Comparison of ENCODE assay signal across 7 mouse cellular contexts in the genomic region with DNA sequence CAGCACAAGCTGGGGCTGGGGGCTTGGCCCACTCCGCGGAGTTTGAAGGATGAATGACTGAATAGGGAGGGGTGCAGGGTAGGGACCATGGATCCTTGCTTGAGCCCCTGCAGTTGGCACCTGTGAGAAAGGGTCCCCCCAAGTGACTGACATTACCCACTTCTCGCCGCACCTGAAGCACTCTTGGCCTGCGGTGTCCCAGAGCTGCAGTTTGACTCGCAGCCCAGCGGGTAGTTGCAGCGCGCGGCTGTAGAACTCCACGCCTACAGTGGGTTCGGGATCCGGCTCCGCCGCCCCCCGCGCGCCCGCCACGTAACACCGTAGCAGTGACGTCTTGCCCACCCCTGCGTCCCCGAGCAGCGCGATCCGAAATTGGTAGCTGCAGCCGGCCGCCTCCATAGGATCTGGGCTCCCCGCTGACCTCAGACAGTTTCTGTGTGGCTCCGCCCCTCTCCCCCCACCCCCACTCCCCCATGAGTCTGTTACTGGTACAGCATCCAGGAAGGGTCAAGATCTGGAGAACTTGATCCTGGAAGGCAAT. TPM values are rescaled to one million over a fixed set of nuclear protein-coding genes. Genes with fewer than 3 reads are reported as not detected.
DNase-seq lines count a peak whose midpoint lies in the region; ATAC-seq lines count a peak whose summit lies in the region.

A gene (minus strand): TSS at position 447 of the 541 bp plus-strand sequence.

- H3K9me3 ChIP-seq in embryonic facial prominence, embryonic 10.5 days, result no peaks in the 10 kb centered on the region
- H3K9me3 ChIP-seq in intestine, embryonic 15.5 days, result no peaks in the 10 kb centered on the region
- H3K9me3 ChIP-seq in limb, embryonic 12.5 days, result no peaks in the 10 kb centered on the region
- H3K9me3 ChIP-seq in midbrain, embryonic 12.5 days, result no peaks in the 10 kb centered on the region

- H3K4me3 ChIP-seq in embryonic facial prominence, embryonic 10.5 days, result peak within 1 kb of the TSS; percentile 66
- peak within 1 kb of the TSS; percentile 49 for H3K4me3 ChIP-seq in intestine, embryonic 15.5 days (replicated peaks)
- peak within 1 kb of the TSS; percentile 43 for H3K4me3 ChIP-seq in limb, embryonic 12.5 days (replicated peaks)
- H3K4me3 ChIP-seq in midbrain, embryonic 12.5 days, result peak within 1 kb of the TSS; percentile 45

- ATAC-seq in intestine, embryonic 15.5 days, result peak; percentile 75
- peak; percentile 76 for ATAC-seq in limb, embryonic 12.5 days (ENCODE audit: insufficient number of reproducible peaks, insufficient read depth, low FRiP score, low TSS enrichment, low read depth)
- ATAC-seq in midbrain, embryonic 12.5 days (ENCODE audit: low FRiP score, low read depth), result peak; percentile 38

- WGBS in embryonic facial prominence, embryonic 10.5 days, result 2% methylated on average over 31 of the region's 31 CpGs
- WGBS in intestine, embryonic 15.5 days, result 3% methylated on average over 31 of the region's 31 CpGs
- WGBS in limb, embryonic 12.5 days, result 2% methylated on average over 31 of the region's 31 CpGs
- 2% methylated on average over 30 of the region's 31 CpGs for WGBS in midbrain, embryonic 12.5 days

- peak; percentile 66 for DNase-seq in adrenal gland, adult 2 months
- peak; percentile 84 for DNase-seq in embryonic facial prominence, embryonic 10.5 days (ENCODE audit: low spot score)
- no peak for DNase-seq in gonadal fat pad, adult 2 months (ENCODE audit: low read depth)
- DNase-seq in spleen, adult 18-20 months, result peak; percentile 12 to 28

- peak within 1 kb of the TSS; percentile 80 for H3K27ac ChIP-seq in embryonic facial prominence, embryonic 10.5 days (replicated peaks)
- 0 out of 2 replicates have a peak within 1 kb of the TSS, but pooled peaks have one; percentile 55 for H3K27ac ChIP-seq in intestine, embryonic 15.5 days
- H3K27ac ChIP-seq in limb, embryonic 12.5 days, result no peak within 1 kb of the TSS
- H3K27ac ChIP-seq in midbrain, embryonic 12.5 days (replicated peaks), result no peak within 1 kb of the TSS

- peak within 1 kb of the TSS; percentile 64 for H3K9ac ChIP-seq in intestine, embryonic 15.5 days
- peak within 1 kb of the TSS; percentile 62 for H3K9ac ChIP-seq in limb, embryonic 12.5 days (replicated peaks)
- H3K9ac ChIP-seq in midbrain, embryonic 12.5 days (replicated peaks), result peak within 1 kb of the TSS; percentile 58

- H3K4me1 ChIP-seq in embryonic facial prominence, embryonic 10.5 days, result peaks cover 15% of the 10 kb centered on the region
- peaks cover 6% of the 10 kb centered on the region; the same call in 1 of the 2 replicates for H3K4me1 ChIP-seq in intestine, embryonic 15.5 days (replicated peaks)
- peaks cover 8% of the 10 kb centered on the region for H3K4me1 ChIP-seq in limb, embryonic 12.5 days (replicated peaks)
- H3K4me1 ChIP-seq in midbrain, embryonic 12.5 days, result peaks cover 7% of the 10 kb centered on the region; the same call in 1 of the 2 replicates

- no peaks in the 10 kb centered on the region for H3K36me3 ChIP-seq in embryonic facial prominence, embryonic 10.5 days (replicated peaks)
- no peaks in the 10 kb centered on the region for H3K36me3 ChIP-seq in intestine, embryonic 15.5 days
- H3K36me3 ChIP-seq in limb, embryonic 12.5 days, result no peaks in the 10 kb centered on the region
- H3K36me3 ChIP-seq in midbrain, embryonic 12.5 days, result no peaks in the 10 kb centered on the region

- H3K27me3 ChIP-seq in embryonic facial prominence, embryonic 10.5 days (replicated peaks; ENCODE audit: low read depth, poor library complexity, severe bottlenecking), result no peaks in the 10 kb centered on the region
- H3K27me3 ChIP-seq in intestine, embryonic 15.5 days (replicated peaks), result no peaks in the 10 kb centered on the region
- H3K27me3 ChIP-seq in limb, embryonic 12.5 days, result no peaks in the 10 kb centered on the region
- no peaks in the 10 kb centered on the region for H3K27me3 ChIP-seq in midbrain, embryonic 12.5 days

- peak within 1 kb of the TSS; percentile 78 for H3K4me2 ChIP-seq in intestine, embryonic 15.5 days (replicated peaks)
- peak within 1 kb of the TSS; percentile 66 for H3K4me2 ChIP-seq in limb, embryonic 12.5 days
- peak within 1 kb of the TSS; percentile 61 for H3K4me2 ChIP-seq in midbrain, embryonic 12.5 days (replicated peaks)

RNA-seq across cellular contexts. Expression of the gene that starts here (rescaled TPM):
- 1 to 10 TPM; 1.4 to 3.0 TPM for total RNA-seq in adrenal gland, adult 2 months (2021)
- polyA plus RNA-seq in adrenal gland, adult 2 months (2012; rRNA removed), result 3.2 and 3.3 TPM in 2 replicates
- 1.3 and 1.8 TPM in 2 replicates for polyA plus RNA-seq in embryonic facial prominence, embryonic 10.5 days (2016; fragmentation: Nextera tagmentation; extraction: Ambion mirVana)
- polyA plus RNA-seq in gonadal fat pad, adult 2 months (2012; rRNA removed), result 16.4 and 22.5 TPM in 2 replicates
- 3.6 and 3.9 TPM in 2 replicates for polyA plus RNA-seq in intestine, embryonic 15.5 days (2015; fragmentation: Nextera tagmentation; extraction: Ambion mirVana)
- 1.3 and 1.5 TPM in 2 replicates for polyA plus RNA-seq in limb, embryonic 12.5 days (2016; fragmentation: Nextera tagmentation; extraction: Ambion mirVana)
- 0.42 and 1.5 TPM in 2 replicates for polyA plus RNA-seq in midbrain, embryonic 12.5 days (2016; fragmentation: Nextera tagmentation; extraction: Ambion mirVana)

Comparison
In these comparisons a context has a peak if more than half of its experiments do, and no peak if none do; other contexts are left out.
1. H3K27ac ChIP-seq: peak in embryonic facial prominence, embryonic 10.5 days (single experiment) and intestine, embryonic 15.5 days (single experiment); none in limb, embryonic 12.5 days (single experiment) and midbrain, embryonic 12.5 days (single experiment).
2. Peak in every context shown above with its lines, with median percentiles within 50 percentile points of each other: H3K4me3 ChIP-seq, ATAC-seq, H3K4me2 ChIP-seq and H3K9ac ChIP-seq.